Mouse (Mus musculus) CD4-positive helper T cell, adult 2 months (primary cell): ENCODE data around the gene Ppp4r3a.
A peak's percentile ranks its signal among the peaks of the same experiment; 100 is the strongest.

Source experiments
- DNase-seq: peaks from one replicate; pipeline ENCODE4 v3.0.0-alpha.2; 2012; ENCODE audit warnings: low read depth, missing footprints, low spot score

Ppp4r3a gene

DNA sequence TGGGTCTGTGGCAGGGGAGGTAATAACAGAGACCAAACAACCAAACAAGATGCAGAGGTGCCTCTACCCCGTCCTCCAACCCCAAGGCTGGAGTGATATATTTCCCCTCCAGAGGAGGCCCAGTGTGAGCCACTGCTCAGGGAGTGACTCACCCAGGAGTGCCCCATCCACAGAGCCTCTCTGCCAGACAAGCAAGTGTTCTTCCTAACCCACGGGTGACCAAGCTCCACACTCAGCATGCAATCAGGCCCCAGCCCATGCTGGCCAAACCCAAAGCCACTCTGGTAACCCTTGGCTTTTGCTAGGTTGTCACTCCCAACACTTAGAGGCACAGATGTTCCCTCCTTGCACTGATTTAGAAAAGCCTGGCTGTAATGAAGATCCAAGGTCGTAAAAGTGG is 90.4 kb downstream of the Ppp4r3a start:
- no peak for DNase-seq

- peak; percentile 59 for DNase-seq
Measured at GRCm38 (mm10) chr12:100992505-100992904, 91.0 kb downstream of the Ppp4r3a start.

GRCm38 (mm10) chr12:100991119-100991518 is 92.4 kb downstream of the Ppp4r3a start:
- DNase-seq, result no peak

DNA sequence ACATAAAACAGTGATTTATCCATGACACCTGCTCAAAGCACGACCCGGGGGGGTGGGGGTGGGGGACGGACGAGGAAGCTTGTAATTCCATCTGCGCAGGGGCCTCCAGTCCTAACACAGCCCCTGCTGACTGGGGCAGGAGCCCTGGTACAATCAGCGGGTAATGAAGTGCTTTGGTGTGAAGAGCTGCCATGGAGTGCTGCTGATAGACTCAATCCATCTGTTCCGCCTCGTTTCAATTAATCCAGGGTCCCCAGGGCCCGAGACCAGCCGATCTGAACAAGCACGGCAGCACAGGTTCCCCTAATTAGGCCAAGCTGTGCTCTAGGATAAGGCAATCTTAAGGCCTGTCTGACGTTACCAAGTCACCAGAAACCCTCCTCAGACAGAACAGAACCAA is 93.2 kb downstream of the Ppp4r3a start:
- no peak for DNase-seq

GRCm38 (mm10) chr12:100989780-100990288 is 93.7 kb downstream of the Ppp4r3a start:
- DNase-seq, result no peak
